Mouse (Mus musculus) midbrain, postnatal 0 days (tissue): Measurements from ENCODE around the gene Zbed6. TPM values are rescaled to one million over a fixed set of nuclear protein-coding genes. Genes with fewer than 3 reads are reported as not detected.
A peak's percentile ranks its signal among the peaks of the same experiment; 100 is the strongest.

Source experiments
- ATAC-seq: fragments of 200-750 bp; cut with Nextera tagmentation; 2 replicates; pipeline ENCODE4 v1.8.0; 2017; ENCODE audit warnings: moderate number of reproducible peaks, mild to moderate bottlenecking, moderate TSS enrichment, moderate library complexity; ENCODE audit not compliant: low FRiP score
- DNase-seq: peaks from one replicate; pipeline ENCODE4 v3.0.0-alpha.2; 2015; ENCODE audit warnings: low spot score
- H3K27ac ChIP-seq: fragments of 300-500 bp; sonication (generic); 2 replicates; pipeline ENCODE4 v1.5.1; 2014; ENCODE audit warnings: low read depth, mild to moderate bottlenecking, low read length, mixed read lengths
- H3K27me3 ChIP-seq: fragments of 300-500 bp; sonication (generic); 2 replicates; pipeline ENCODE4 v1.6.1; 2014; ENCODE audit warnings: low read length, control low read depth, mixed read lengths; ENCODE audit not compliant: insufficient read depth
- H3K36me3 ChIP-seq: fragments of 300-500 bp; sonication (generic); 2 replicates; pipeline ENCODE4 v1.6.1; 2014; ENCODE audit warnings: low read length, control low read depth, mixed read lengths; ENCODE audit not compliant: insufficient read depth
- H3K4me1 ChIP-seq: fragments of 300-500 bp; sonication (generic); 2 replicates; pipeline ENCODE4 v1.6.1; 2014; ENCODE audit warnings: mild to moderate bottlenecking, control low read depth, antibody characterized with exemption, low read length, mixed read lengths; ENCODE audit not compliant: insufficient read depth
- H3K4me2 ChIP-seq: fragments of 300-500 bp; sonication (generic); 2 replicates; pipeline ENCODE4 v1.6.1; 2014; ENCODE audit warnings: low read depth, mild to moderate bottlenecking, low read length, mixed read lengths; ENCODE audit not compliant: poor library complexity, severe bottlenecking
- H3K4me3 ChIP-seq: fragments of 300-500 bp; sonication (generic); 2 replicates; pipeline ENCODE4 v1.5.1; 2014; ENCODE audit warnings: low read depth, mild to moderate bottlenecking, low read length, moderate library complexity
- H3K9ac ChIP-seq: fragments of 300-500 bp; sonication (generic); replicated peaks from 2 replicates; pipeline ENCODE4 v1.6.1; 2014; ENCODE audit warnings: mild to moderate bottlenecking, low read length, moderate library complexity, mixed read lengths; ENCODE audit not compliant: poor library complexity, severe bottlenecking
- H3K9me3 ChIP-seq: fragments of 300-500 bp; sonication (generic); 2 replicates; pipeline ENCODE4 v1.6.1; 2016; ENCODE audit warnings: low read length, control low read depth
- CTCF ChIP-seq: IDR thresholded peaks from 2 replicates; pipeline ENCODE4 v1.5.1; 2016; ENCODE audit warnings: antibody characterized with exemption, mild to moderate bottlenecking
- WGBS: fragments of 180-500 bp; shearing (Covaris S2); extraction: QIAGEN DNeasy Blood & Tissue Kit; methylation state at CpG from one replicate; pipeline ENCODE4 v1.1.7; 2014; 5-methylcytosine and 5-hydroxymethylcytosine counted together
- polyA plus RNA-seq: library from polyadenylated mRNA; unstranded; fragments of >200 nt; fragmentation: Nextera tagmentation; extraction: Ambion mirVana; gene quantifications from 2 replicates; pipeline ENCODE4 v1.2.1, GENCODE M21; 2015
- total RNA-seq: library from RNA; depleted of rRNA; stranded (reverse); fragments of >200 nt; gene quantifications from 2 replicates; pipeline ENCODE4 v1.2.3, GENCODE M21; 2014; rRNA removed

Zbed6 gene
- total and polyA plus RNA-seq, 2 experiments from 2014 or later, result 0.23 to 6.6 TPM

DNA sequence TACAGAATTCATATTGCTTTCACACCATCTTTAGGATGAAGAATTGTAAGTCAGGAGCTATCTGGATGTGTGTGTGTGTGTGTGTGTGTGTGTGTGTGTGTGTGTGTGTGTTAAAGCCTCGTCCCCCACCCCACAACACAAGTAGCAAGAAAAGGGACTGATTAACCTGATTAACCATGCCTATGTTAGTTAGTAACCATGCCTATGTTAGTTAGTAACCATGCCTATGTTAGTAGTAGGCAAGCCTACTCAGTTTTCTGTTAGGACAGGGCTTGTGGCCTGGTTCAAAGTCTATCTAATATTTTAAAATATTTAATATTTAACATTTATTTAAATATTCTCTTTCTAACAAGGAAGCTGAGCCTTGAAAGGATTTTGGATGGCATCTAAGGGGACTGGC is 49.2 kb downstream of the Zbed6 start:
- no peak for ATAC-seq
- WGBS, result 62% methylated on average over 1 of the region's 1 CpGs

DNA sequence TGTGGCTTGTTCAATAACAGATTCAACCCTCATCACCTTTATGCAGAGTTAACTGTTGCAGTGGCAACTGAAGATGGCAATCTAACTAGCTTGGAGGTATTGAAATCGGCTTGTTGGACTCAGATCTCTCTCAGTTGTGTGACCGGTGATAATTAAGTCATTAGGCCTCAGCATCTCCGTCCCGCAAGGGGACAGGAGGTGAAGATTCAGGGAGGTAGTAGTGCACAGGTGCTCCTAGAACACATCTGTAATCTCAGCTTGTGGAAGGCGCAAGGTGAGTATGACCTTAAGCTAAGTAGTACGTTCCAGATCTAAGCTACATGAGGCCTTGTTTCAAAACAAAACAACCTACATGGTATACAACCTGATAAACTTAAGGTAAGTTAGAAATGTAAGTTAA is 50.1 kb downstream of the Zbed6 start:
- Histone ChIP-seq H3K9me3 (no peaks in the 10 kb centered on the region), H3K27me3 (no peaks in the 10 kb centered on the region)

More for the DNA sequence above, 49.2 kb downstream of the Zbed6 start:
- no peak for DNase-seq
- Histone ChIP-seq H3K4me2 (no peak overlapping the region), H3K27me3 (no peaks in the 10 kb centered on the region), H3K9ac (no peak overlapping the region), H3K27ac (no peak overlapping the region), H3K4me3 (no peak overlapping the region), H3K36me3 (peaks cover 11% of the 10 kb centered on the region), H3K9me3 (no peaks in the 10 kb centered on the region), H3K4me1 (no peaks in the 10 kb centered on the region; the same call in 1 of the 2 replicates)
- TF ChIP-seq CTCF, result no peak

DNA sequence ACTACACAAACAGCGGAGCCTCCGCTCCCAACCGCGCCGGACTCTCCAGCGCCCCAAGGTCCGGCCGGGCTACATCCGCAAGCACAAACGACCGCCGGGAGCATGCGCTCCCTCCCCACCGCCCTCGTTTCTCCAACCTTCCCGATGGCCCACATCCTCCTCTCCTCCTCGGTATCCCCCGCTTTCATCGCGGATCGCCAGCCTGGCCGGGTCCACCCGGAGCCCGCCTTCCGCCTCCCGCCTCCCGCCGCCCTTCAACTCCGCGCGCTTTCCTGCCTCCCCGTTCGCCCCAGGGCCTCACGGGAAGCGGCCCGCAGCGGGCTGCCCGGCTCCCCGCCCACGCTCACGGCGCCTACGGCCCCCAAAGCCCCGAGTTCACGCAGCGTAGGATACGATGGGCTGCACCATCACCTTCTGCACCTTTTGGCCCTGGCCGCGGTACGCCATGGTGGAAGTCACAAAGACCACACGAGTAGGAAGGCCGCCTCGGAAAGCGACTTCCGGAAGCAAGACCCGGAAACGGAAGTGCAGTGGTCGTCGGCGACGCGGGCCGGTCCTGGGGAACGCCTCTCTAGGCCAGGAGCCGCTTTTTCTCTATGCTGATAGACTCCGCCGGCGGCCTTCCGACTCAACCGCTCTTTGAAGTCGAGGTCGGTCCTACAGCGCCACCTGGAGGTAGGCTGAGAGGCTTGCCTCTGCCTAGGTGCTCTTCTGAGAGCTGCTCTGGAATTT is 50.7 kb downstream of the Zbed6 start, which contains the start of gene Snrpe:
Gene Snrpe, minus strand, starts transcription at position 521 of the 732 bp plus-strand sequence.
- DNase-seq (peak; percentile 100), ATAC-seq (peak; percentile 97)
- H3K4me1 ChIP-seq, result no peaks in the 10 kb centered on the region; the same call in 1 of the 2 replicates
- H3K9ac ChIP-seq, result peak within 1 kb of the TSS; percentile 87
- H3K9me3 ChIP-seq, result no peaks in the 10 kb centered on the region
- peak within 1 kb of the TSS; percentile 56 for H3K4me3 ChIP-seq
- peaks cover 24% of the 10 kb centered on the region for H3K36me3 ChIP-seq
- peak within 1 kb of the TSS; percentile 82 for H3K27ac ChIP-seq
- under 1% methylated on average over 73 of the region's 73 CpGs for WGBS
- H3K4me2 ChIP-seq, result peak within 1 kb of the TSS; percentile 62
- no peaks in the 10 kb centered on the region for H3K27me3 ChIP-seq
- TF ChIP-seq CTCF, result peak; percentile 99

More for the DNA sequence above, 50.1 kb downstream of the Zbed6 start:
- peaks cover 17% of the 10 kb centered on the region for H3K36me3 ChIP-seq
- DNase-seq (no peak), ATAC-seq (peak; percentile 18; the same call in 1 of the 2 replicates)
- TF ChIP-seq CTCF, result no peak
- no peak overlapping the region for H3K27ac ChIP-seq
- no peak overlapping the region for H3K4me3 ChIP-seq
- no peaks in the 10 kb centered on the region; the same call in 1 of the 2 replicates for H3K4me1 ChIP-seq
- WGBS, result 57% methylated on average over 6 of the region's 6 CpGs
- H3K4me2 ChIP-seq, result 0 out of 2 replicates have a peak overlapping the region, but pooled peaks have one; percentile 10
- H3K9ac ChIP-seq, result no peak overlapping the region

Other genes starting within 250 kb of the Zbed6 start
- gene Sox13, start 236.5 kb downstream of the Zbed6 start, total RNA-seq, result 16.5 and 17.3 TPM in 2 replicates
- gene Sox13, start 236.5 kb downstream of the Zbed6 start, polyA plus RNA-seq, result 3.3 and 4.7 TPM in 2 replicates
- gene Snrpe, start 50.6 kb downstream of the Zbed6 start, total RNA-seq, result 89.9 and 123 TPM in 2 replicates
- gene Snrpe, start 50.6 kb downstream of the Zbed6 start, polyA plus RNA-seq, result 349 and 362 TPM in 2 replicates
- gene Gm38394, start 433 bp upstream of the Zbed6 start, total RNA-seq, result 6.0 and 7.6 TPM in 2 replicates
- gene Gm38394, start 433 bp upstream of the Zbed6 start, polyA plus RNA-seq, result 1.3 and 1.6 TPM in 2 replicates
- 0.09 TPM in 1 of 2 replicates, not detected in the other for gene Lax1, start 29.2 kb upstream of the Zbed6 start, total RNA-seq
- gene Lax1, start 29.2 kb upstream of the Zbed6 start, polyA plus RNA-seq, result 0.09 TPM in 1 of 2 replicates, not detected in the other
- gene Atp2b4, start 140.2 kb upstream of the Zbed6 start, total RNA-seq, result 48.3 and 62.3 TPM in 2 replicates
- gene Atp2b4, start 140.2 kb upstream of the Zbed6 start, polyA plus RNA-seq, result 11.3 and 12.1 TPM in 2 replicates
- 5.0 and 7.3 TPM in 2 replicates for gene Optc, start 247.1 kb upstream of the Zbed6 start, total RNA-seq
- 2.1 and 2.7 TPM in 2 replicates for gene Optc, start 247.1 kb upstream of the Zbed6 start, polyA plus RNA-seq